Mouse (Mus musculus) induced T-regulatory cell, adult 2 months (primary cell): Measurements from ENCODE around the gene Nqo2.
A peak's percentile ranks its signal among the peaks of the same experiment; 100 is the strongest.

Source experiments
- DNase-seq: peaks from one replicate; pipeline ENCODE4 v3.0.0-alpha.2; 2012; ENCODE audit warnings: low read depth

Nqo2 gene

DNA sequence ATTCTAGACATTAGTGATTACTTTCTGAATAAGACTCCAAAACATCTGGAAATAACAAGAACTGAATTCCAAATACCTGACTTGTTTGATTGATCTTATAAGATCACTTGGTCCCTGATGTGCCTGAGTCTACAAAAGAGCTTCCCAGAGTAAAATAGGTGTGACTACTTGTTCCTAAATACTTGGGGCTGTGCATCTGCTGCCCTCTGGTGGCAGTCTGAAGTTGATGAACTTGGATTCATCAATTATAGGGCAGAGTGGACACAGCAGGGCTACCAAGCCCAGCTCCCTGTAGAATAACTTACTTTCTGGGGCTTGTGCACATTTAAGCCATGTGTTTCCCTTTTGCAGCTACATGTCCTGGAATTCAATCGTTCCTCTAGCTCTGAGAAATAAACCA, 30.7 kb downstream of the Nqo2 start:
- peak; percentile 85 for DNase-seq

DNA sequence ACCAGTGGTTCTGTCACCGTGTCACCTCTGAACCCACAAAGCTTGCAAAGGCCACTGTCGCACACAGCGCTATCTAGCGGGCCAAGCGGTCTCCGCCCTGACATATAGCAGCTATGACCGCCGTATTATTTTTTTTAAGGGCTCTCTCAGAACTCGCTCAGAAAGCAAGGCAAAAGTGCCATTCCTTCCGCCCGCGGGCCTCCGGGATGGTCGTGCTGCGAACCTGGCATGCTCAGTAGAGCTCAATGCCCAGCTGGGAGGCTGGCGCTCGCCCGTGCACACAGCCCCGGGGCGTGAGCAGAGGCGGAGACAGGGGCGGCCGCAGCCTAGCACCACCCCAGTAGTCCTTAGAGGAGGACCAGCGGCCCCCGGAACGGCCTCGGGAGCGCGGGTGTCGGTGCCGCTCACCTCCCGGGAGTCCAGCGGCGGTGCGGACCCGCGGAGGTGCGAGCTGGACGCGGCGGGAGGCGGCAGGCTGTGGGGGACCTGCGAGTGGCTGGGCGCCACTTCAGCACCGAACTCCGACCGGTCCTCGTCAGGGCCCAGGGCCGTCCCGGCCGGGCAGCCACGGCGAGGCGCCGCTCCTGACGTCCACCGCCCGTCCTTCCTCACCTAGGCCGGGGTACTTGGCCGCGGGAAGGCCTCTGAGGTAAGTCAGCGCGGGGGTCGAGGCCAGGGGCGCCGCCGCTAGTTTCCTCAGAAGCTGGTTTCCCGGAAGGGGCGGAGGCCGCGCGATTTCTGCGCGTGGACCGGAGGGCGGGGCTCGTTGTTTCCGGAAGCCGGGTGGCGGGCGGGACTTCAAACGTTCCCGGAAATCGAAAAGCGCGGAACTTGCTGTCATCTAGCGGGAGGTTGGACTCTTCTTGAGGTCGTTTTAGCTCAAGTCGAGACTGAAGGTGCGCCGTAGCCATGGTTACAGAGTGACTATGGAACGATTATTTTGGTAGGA, 37.8 kb downstream of the Nqo2 start, which contains the start of the genes Ripk1 and Serpinb6a:
Ripk1 (plus strand) TSS at position 306 of the 949 bp plus-strand sequence.
Serpinb6a (minus strand) TSS at position 737 of the 949 bp plus-strand sequence.
- peak; percentile 97 for DNase-seq

DNA sequence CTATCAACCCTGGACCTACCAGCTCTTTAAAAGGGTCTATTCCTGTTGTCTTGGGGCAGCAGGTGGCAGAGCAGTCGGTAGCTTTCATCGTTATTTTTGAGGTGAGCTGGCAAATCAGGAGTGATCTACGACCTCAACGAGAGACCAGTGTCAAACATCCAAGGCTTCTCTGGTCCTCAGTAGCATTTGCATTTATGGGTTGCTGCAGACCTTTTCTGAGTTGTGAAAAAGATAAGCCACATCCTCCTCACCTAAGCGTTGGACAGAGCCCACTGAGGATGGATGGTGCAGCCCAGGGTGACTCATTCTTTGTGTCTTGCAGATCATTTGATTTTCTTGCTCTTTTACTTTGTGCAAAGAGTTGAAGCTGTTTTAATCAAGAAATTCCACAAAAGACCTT, 38.6 kb downstream of the Nqo2 start:
- no peak for DNase-seq

DNA sequence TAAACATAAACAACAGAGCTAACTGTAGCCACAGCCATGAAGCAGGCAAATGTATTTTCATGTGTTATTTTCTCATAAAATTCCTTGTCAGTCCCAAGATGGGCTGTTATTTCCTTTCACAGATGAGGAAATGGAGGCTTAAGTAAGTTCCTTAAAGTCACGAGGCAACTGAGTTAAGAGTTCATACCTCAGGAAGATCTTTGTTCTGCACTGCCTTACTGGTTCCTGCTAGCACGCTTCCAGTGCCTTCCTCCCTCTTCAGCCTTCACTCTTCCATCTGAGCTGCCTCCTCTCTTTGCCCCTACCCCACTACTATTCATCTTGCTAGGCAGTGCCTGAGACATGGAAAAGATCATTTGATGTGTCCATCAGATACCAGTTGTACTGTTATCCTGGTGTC, 42.7 kb downstream of the Nqo2 start:
- DNase-seq: no peak

DNA sequence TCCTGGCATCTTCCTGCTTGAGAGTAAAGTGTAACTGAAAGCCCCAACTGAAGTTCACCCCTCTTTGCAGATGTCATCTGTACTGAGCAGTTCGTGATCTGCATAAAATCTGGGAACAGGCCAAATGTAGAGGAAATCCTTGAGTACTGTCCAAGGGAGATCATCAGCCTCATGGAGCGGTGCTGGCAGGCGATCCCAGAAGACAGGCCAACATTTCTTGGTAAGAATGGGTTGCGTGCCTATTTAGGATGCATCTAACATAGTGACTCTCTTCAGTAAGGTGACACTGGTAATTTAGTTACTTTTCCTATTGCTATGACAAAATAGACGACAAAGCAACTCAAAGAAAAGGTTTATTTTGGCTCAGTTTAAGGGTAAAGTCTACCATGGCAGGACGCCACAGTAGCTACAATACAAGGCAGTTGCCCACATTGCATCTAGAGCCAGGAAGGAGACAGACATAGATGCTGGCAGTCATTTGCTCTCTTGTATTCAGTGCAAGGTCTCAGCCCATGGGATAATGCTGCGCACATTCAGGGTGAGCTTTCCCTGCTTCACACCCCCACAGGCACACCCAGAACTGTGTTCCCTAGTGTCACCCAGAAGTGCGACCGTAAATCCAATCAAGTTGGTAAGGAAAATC, 52.6 kb downstream of the Nqo2 start:
- DNase-seq: no peak

DNA sequence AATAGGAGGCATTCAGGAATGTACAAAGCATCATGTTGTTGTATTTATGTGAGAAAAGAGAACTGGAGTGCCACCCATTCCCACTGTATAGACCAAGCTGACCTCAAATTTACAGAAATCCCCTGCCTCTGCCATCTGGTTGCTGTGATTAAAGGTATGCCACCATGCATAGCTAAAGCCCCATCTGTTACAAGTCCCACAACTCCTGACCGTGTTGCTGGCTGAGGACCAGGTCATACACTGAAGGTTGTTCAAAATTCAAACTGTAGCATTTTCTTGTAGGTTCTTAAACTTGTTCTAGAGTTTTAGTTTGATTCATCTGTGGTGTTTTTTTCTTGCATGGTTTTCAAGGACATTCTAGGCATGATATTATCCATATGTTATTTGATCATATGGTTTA, 54.0 kb downstream of the Nqo2 start:
- DNase-seq: no peak

DNA sequence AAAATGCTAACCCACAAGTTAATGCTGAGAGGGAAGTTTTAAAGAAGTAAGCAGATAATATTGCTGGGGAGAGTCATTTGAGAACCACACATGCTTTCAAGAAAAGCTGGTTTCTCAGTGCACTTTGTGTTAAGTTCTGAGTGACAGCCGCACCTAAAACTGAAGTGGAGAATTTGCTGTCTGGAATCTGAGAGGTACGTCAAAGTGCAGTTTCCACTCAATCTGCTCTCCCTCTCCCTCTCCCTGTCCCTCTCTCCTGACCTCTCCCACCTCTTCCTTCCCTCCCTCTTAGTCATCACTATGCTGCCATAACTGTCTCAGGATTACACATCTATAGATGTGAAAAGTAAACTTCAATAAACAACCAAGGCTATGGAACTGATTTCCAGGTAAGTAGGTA, 57.5 kb downstream of the Nqo2 start:
- DNase-seq: no peak

DNA sequence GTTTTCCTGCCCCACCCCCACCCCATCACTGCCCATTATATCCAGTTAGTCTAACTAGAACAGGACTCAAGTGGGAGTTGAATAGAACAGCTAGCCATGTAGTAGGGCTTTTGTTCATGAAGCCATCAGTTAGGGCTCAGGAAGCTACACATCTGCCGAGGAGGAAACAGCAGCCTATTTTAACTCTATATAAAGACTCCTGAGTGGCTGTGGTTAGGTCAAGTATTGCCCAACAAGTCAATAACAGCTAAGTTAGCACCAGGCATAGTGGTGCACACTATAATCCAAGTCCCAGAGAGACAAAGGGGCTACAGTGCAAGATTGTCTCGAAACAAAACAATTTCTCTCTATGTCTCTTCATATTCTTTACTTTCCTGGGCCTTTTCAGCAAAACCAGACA, 67.6 kb downstream of the Nqo2 start:
- no peak for DNase-seq

DNA sequence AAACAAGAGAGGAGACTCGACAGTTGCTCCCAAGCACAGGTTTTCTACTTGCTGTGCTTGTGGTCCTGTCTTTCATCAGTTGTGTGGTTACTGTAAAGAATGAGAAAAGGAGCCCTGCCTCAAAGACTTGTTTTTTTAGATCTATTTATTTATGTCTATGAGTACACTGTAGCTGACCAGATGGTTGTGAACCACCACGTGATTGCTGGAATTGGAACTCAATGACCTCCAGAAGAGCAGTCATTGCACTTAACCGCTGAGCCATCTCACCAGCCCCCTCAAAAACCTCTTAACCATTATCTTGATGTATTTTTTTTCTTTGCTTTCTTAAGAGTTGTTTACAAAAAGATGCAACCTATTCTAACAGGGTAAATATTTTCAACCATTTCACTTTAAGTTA, 70.9 kb downstream of the Nqo2 start:
- DNase-seq: no peak

DNA sequence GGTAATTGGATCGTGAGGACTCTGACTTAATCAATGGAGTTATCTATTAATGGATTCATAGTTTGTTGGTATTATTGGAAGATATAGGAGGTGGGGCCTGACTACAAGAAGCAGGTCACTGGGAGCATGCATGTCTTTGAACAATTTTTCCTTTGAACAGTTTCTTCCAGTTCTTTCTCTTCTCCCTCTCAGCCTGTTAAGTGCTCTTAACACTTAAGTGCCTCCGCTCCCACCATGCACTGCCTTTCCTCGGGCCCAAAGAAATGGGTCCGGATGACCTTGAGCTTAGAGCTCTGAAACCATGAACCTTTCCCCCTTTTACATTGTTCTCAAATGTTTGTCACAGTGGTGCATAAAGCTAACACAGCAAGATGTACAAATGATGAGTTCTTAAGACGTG, 72.2 kb downstream of the Nqo2 start:
- no peak for DNase-seq

DNA sequence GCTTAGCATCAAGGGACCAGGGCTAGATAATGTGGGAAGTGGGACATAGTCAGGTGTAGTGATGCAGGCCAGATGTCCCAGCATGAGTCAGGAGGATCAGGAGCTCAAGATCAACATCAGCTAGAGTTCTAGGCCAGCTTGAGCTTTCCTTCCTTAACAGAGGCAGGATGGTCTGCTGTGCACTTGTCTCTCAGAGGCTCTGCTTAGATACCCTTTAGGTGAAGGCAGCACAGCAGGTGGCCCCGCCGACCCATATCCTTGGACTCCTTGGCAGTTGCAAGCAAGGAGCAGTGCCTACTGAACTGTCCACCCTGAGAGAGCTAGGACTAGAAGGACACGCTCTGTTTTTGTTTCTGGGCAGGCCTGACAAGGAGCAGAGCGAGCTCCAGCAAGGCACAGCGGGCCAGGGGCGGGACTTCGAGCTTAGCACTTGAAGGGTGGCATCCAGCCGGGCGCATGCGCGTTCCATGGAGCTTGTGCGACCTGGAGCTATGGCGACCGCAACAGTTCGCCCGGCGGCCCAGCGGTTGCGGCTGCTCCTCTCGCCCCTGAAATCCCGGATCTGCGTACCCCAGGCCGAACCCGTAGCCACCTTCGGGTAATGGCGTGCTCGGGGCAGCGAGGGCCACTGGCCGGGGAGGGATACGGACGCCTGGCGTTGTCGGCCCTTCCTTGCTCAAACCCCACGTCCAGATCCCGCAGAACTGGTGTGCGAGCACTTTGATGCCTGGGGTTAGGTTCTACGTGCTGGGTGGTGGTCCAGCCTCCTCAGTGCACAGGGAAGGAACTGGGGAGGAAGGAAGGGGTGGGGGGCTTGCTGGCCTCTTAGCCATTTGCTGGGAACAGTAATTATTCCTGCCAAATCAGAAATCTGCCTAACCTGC, 72.9 kb downstream of the Nqo2 start, which contains the start of gene Bphl:
Bphl (plus strand) TSS at position 426 of the 884 bp plus-strand sequence.
- peak; percentile 95 for DNase-seq

DNA sequence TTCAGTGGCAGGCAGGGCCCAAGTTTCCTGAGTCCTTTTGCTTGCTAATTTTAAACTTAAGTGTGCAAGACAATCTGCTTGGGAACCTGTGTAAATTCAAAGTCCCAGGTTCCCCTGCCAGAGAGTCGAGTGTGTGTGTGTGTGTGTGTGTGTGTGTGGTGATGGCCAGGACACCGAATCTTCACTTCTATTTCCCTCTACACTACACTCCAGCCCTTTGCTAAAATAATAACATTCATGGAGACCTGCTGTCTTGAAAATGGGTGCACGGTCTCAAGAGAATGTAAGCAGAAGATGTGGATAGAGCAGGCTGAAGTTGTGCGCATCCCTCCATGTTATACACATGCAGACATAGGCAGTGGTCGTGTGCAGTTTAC, 73.6 kb downstream of the Nqo2 start:
- no peak for DNase-seq
